Mouse (Mus musculus) adrenal gland, postnatal 36 days (tissue): ENCODE results near the gene Kcnrg. TPM values are rescaled to one million over a fixed set of nuclear protein-coding genes. Genes with fewer than 3 reads are reported as not detected.
"Not testable (repeated sequence)": the region's sequence is repeated elsewhere in the genome, so short reads cannot be mapped to it uniquely, and the experiment has no call there.

Source experiments
- DNase-seq, 2 experiments: peaks; one replicate each; pipeline ENCODE4 v3.0.0; 2021; ENCODE audit warnings: mixed read lengths in 1 of 2
- long read RNA-seq, 2 experiments: library from polyadenylated mRNA; stranded (forward); transcript quantifications; one replicate each; pipeline ENCODE4 v2.0.0; 2021; ENCODE audit warnings: borderline sequencing depth in 2 of 2
- total RNA-seq, 2 experiments: library from RNA; stranded (reverse); gene quantifications; 2 replicates each; pipeline ENCODE4 v1.2.3; 2021

Gene Kcnrg
- total RNA-seq = under 1 TPM; 0.17 to 0.20 TPM
- long read RNA-seq, experiment 1 = 0 reads
- long read RNA-seq, experiment 2 = 0 reads

GRCm38 (mm10) chr14:61607157-61607556 lies at the start of gene Kcnrg:
Kcnrg (plus strand) TSS chr14:61607457.
- DNase-seq = no peak

- DNase-seq = no peak
Measured at GRCm38 (mm10) chr14:61558901-61559300, 48.4 kb upstream of the Kcnrg start.

GRCm38 (mm10) chr14:61559856-61560255 lies 47.4 kb upstream of the Kcnrg start:
- DNase-seq = no peak

- DNase-seq = not testable (repeated sequence)
Measured at GRCm38 (mm10) chr14:61566211-61566610, 41.0 kb upstream of the Kcnrg start.

GRCm38 (mm10) chr14:61569344-61569743 lies 37.9 kb upstream of the Kcnrg start:
- no peak for DNase-seq

- DNase-seq = peak; percentile 91 to 93
Measured at GRCm38 (mm10) chr14:61571366-61571765, 35.9 kb upstream of the Kcnrg start.

GRCm38 (mm10) chr14:61572131-61572530 lies 35.1 kb upstream of the Kcnrg start:
- DNase-seq = no peak

- DNase-seq = peak; percentile 54 to 57
Measured at GRCm38 (mm10) chr14:61575066-61575465, 32.2 kb upstream of the Kcnrg start.

- no peak for DNase-seq
Measured at GRCm38 (mm10) chr14:61575941-61576340, 31.3 kb upstream of the Kcnrg start.

GRCm38 (mm10) chr14:61589288-61590065 lies 17.8 kb upstream of the Kcnrg start:
- no peak for DNase-seq

- peak in 1 of 2 experiments; percentile 21 for DNase-seq
Measured at GRCm38 (mm10) chr14:61596719-61597426, 10.4 kb upstream of the Kcnrg start.

GRCm38 (mm10) chr14:61597968-61598367 lies 9.3 kb upstream of the Kcnrg start, which contains the start of gene Trim13:
Trim13 (plus strand) TSS chr14:61598247.
- DNase-seq = no peak

GRCm38 (mm10) chr14:61599057-61599806 lies 8.0 kb upstream of the Kcnrg start:
- DNase-seq = peak; percentile 95 to 96

- no peak for DNase-seq
Measured at GRCm38 (mm10) chr14:61601348-61601747, 5.9 kb upstream of the Kcnrg start.

- no peak for DNase-seq
Measured at GRCm38 (mm10) chr14:61603069-61603755, 4.0 kb upstream of the Kcnrg start.

GRCm38 (mm10) chr14:61604081-61604480 lies 3.2 kb upstream of the Kcnrg start:
- DNase-seq = no peak

- not testable (repeated sequence) for DNase-seq
Measured at GRCm38 (mm10) chr14:61606088-61606487, 1.2 kb upstream of the Kcnrg start.

GRCm38 (mm10) chr14:61611766-61612165 lies 4.5 kb downstream of the Kcnrg start:
- no peak for DNase-seq

- DNase-seq = no peak
Measured at GRCm38 (mm10) chr14:61613319-61613718, 6.1 kb downstream of the Kcnrg start.

GRCm38 (mm10) chr14:61620371-61620770 lies 13.1 kb downstream of the Kcnrg start:
- DNase-seq = no peak

GRCm38 (mm10) chr14:61635969-61636368 lies 28.7 kb downstream of the Kcnrg start:
- DNase-seq = no peak

- DNase-seq = no peak
Measured at GRCm38 (mm10) chr14:61642668-61643067, 35.4 kb downstream of the Kcnrg start.
